Mouse (Mus musculus) lung, postnatal 0 days (tissue): Measurements from ENCODE around the gene Spata1.

Experiments
- CTCF ChIP-seq: IDR thresholded peaks from 2 replicates; pipeline ENCODE4 v1.5.1; 2016; ENCODE audit warnings: antibody characterized with exemption, mild to moderate bottlenecking
- EP300 ChIP-seq: IDR thresholded peaks from 2 replicates; pipeline ENCODE4 v1.6.1; 2016; ENCODE audit warnings: antibody characterized with exemption, mild to moderate bottlenecking, control low read depth

DNA sequence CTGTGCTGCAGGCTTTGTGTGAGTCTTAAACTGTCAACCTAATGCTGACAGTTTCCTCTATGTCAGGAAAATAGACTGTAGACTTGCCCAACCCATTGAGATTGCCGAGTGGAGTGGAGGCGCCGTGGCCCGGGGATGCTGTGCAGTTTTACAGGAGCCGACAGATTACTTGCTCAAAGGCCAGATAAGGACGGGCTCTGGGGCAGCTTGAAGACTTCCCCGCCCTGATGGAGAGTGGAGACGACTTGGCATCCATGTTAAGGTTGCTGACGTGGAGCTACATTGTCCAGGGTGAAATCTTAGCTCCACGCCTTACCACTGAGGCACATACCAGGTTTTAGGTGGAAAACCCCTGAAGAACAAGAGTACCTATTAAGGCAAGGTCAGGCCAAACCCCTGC is 51.2 kb downstream of the Spata1 start:
- TF ChIP-seq EP300 (no peak), CTCF (no peak)
